In genomic region chr10:71238240-71238554, GRCm38 (mm10) we compare ENCODE assay signal across 8 mouse cellular contexts. TPM values are rescaled to one million over a fixed set of nuclear protein-coding genes. Genes with fewer than 3 reads are reported as not detected.
DNase-seq lines count a peak whose midpoint lies in the region; ATAC-seq and TF ChIP-seq lines count a peak whose summit lies in the region.

Gene Tfam, minus strand, starts transcription at chr10:71238280.

- H3K27ac ChIP-seq in cortical plate, adult 2 months (ENCODE audit: insufficient read depth, low read length) = peak within 1 kb of the TSS; percentile 58
- H3K27ac ChIP-seq in heart, embryonic 14.5 days (replicated peaks in 1 of 2; ENCODE audit: control insufficient read depth in 1 of 2, insufficient read depth in 1 of 2, low read depth in 2 of 2, low read length in 2 of 2) = peak within 1 kb of the TSS; percentile 60 to 80
- no peak within 1 kb of the TSS for H3K27ac ChIP-seq in neural tube, embryonic 12.5 days

- WGBS in lung, adult 2 months = 2% methylated on average over 7 of the region's 7 CpGs
- 2% methylated on average over 7 of the region's 7 CpGs for WGBS in heart, embryonic 14.5 days
- WGBS in neural tube, embryonic 12.5 days = 6% methylated on average over 7 of the region's 7 CpGs

- peak within 1 kb of the TSS; percentile 93 for H3K4me3 ChIP-seq in lung, adult 2 months (replicated peaks; ENCODE audit: extremely low read depth, low read depth, low read length)
- peak within 1 kb of the TSS; percentile 82 for H3K4me3 ChIP-seq in cortical plate, adult 2 months (ENCODE audit: insufficient read depth, low read length)
- peak within 1 kb of the TSS; percentile 85 to 86 for H3K4me3 ChIP-seq in heart, embryonic 14.5 days (ENCODE audit: control insufficient read depth in 1 of 2, insufficient read depth in 1 of 2, low read depth in 1 of 2, low read length in 2 of 2)
- peak within 1 kb of the TSS; percentile 62 for H3K4me3 ChIP-seq in neural tube, embryonic 12.5 days

- intact Hi-C loops in left cerebral cortex, postnatal 25 days (cut with DNase I) = loop anchor here (5.0 kb wide), 1 partner anchor 44 kb away; no protein-coding TSS in a partner anchor

- no peak for ATAC-seq in heart, embryonic 14.5 days (ENCODE audit: insufficient number of reproducible peaks, insufficient read depth, low FRiP score, low read depth)
- ATAC-seq in neural tube, embryonic 12.5 days (ENCODE audit: low FRiP score, low read depth) = no peak; the same call in 1 of the 2 replicates

- H3K9me3 ChIP-seq in heart, embryonic 14.5 days (ENCODE audit: control insufficient read depth, low read length) = no peaks in the 10 kb centered on the region
- H3K9me3 ChIP-seq in neural tube, embryonic 12.5 days = no peaks in the 10 kb centered on the region

- DNase-seq in lung, adult 2 months = no peak
- no peak for DNase-seq in lung, postnatal 14 days
- no peak for DNase-seq in left cerebral cortex, postnatal 25 days (ENCODE audit: low spot score in 2 of 2)
- DNase-seq in cerebellum, postnatal 36 days = no peak
- DNase-seq in cerebellum, postnatal 14 days = no peak

- no peak for TF ChIP-seq POLR2A in lung, adult 2 months (IDR thresholded peaks at IDR 0.05; ENCODE audit: borderline replicate concordance, extremely low read depth, low read depth, low read length)
- no peak for TF ChIP-seq POLR2A in cortical plate, adult 2 months (IDR thresholded peaks at IDR 0.05; ENCODE audit: extremely low read depth, insufficient read depth, low read length)

- peak within 1 kb of the TSS; percentile 95 for H3K9ac ChIP-seq in heart, embryonic 14.5 days (ENCODE audit: low read length)
- H3K9ac ChIP-seq in neural tube, embryonic 12.5 days = peak within 1 kb of the TSS; percentile 73

- peaks cover 28% of the 10 kb centered on the region for H3K36me3 ChIP-seq in heart, embryonic 14.5 days (ENCODE audit: control insufficient read depth, insufficient read depth, low read length)
- H3K36me3 ChIP-seq in neural tube, embryonic 12.5 days = peaks cover 15% of the 10 kb centered on the region

- no peak for TF ChIP-seq CTCF in lung, adult 2 months (IDR thresholded peaks at IDR 0.05; ENCODE audit: insufficient read depth, low read length)
- TF ChIP-seq CTCF in cortical plate, adult 2 months (IDR thresholded peaks at IDR 0.05; ENCODE audit: extremely low read depth, insufficient read depth, low read length) = no peak

- H3K27me3 ChIP-seq in heart, embryonic 14.5 days (ENCODE audit: control insufficient read depth, insufficient read depth, low read length) = no peaks in the 10 kb centered on the region
- no peaks in the 10 kb centered on the region for H3K27me3 ChIP-seq in neural tube, embryonic 12.5 days (replicated peaks)

- H3K4me1 ChIP-seq in lung, adult 2 months (ENCODE audit: control insufficient read depth, insufficient read depth, low read length) = peaks cover 4% of the 10 kb centered on the region; the same call in 1 of the 2 replicates
- no peaks in the 10 kb centered on the region for H3K4me1 ChIP-seq in cortical plate, adult 2 months (ENCODE audit: control insufficient read depth, insufficient read depth, low read length)
- H3K4me1 ChIP-seq in heart, embryonic 14.5 days (ENCODE audit: control insufficient read depth in 2 of 2, insufficient read depth in 2 of 2, low read length in 2 of 2) = peaks cover 0 to 6% of the 10 kb centered on the region in 2 experiments; a peak in 2 of 4 replicates
- peaks cover 8% of the 10 kb centered on the region for H3K4me1 ChIP-seq in neural tube, embryonic 12.5 days

- peak within 1 kb of the TSS; percentile 65 for H3K4me2 ChIP-seq in heart, embryonic 14.5 days (ENCODE audit: low read length)
- peak within 1 kb of the TSS; percentile 77 for H3K4me2 ChIP-seq in neural tube, embryonic 12.5 days (replicated peaks)

RNA-seq across cellular contexts. Expression of gene Tfam, which starts in this region (rescaled TPM):
- polyA plus RNA-seq in lung, adult 2 months (2012; rRNA removed) = 4.5 and 5.1 TPM in 2 replicates
- polyA plus RNA-seq in cortical plate, adult 2 months (2012; rRNA removed) = 19.4 and 20.0 TPM in 2 replicates
- 39.7 and 49.9 TPM in 2 replicates for polyA plus RNA-seq in heart, embryonic 14.5 days (2014; fragmentation: Nextera tagmentation; extraction: Ambion mirVana)
- 10 to 100 TPM; 39.5 to 43.6 TPM for total RNA-seq in left cerebral cortex, postnatal 25 days (2021)
- 69.5 and 75.8 TPM in 2 replicates for polyA plus RNA-seq in neural tube, embryonic 12.5 days (2016; fragmentation: Nextera tagmentation; extraction: Ambion mirVana)
